Mouse (Mus musculus): ENCODE results near the gene March11. TPM values are rescaled to one million over a fixed set of nuclear protein-coding genes. Genes with fewer than 3 reads are reported as not detected.

March11 gene
- total RNA-seq, 1 experiment = 0.98 TPM

DNA sequence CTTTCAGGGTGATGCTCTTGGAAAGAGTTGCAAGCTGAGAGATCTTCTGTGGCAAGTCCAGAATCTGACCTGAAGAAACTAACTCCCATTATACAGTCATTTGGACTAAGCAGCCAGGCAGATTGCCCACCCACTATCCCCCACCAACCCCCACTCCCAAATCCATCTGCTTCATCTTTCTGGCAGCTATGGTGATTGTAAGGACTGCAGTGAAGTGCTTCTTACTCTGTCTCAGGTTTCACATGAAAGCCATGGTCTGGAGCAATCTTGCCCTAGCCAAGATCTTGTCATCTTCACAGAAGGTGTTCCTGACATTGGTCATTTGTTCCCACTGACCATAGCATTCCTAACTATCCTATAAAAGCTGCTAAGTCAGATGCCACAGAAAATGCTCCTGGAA, 117.4 kb downstream of the March11 start:
- no peak overlapping the region for H3K27ac ChIP-seq (ENCODE audit: insufficient read depth, low read depth, low read length, poor library complexity, severe bottlenecking)
- H3K4me1 ChIP-seq (ENCODE audit: control insufficient read depth in 2 of 2, insufficient read depth in 2 of 2, low read length in 2 of 2, poor library complexity in 1 of 2) = no peaks in the 10 kb centered on the region
- DNase-seq (ENCODE audit: low read depth, low spot score) = no peak
- in situ Hi-C loops (cut with MboI; ENCODE audit: low sequenced_read_pairs in 2 of 2, unreplicated experiment in 2 of 2) = no loop called here
- H3K4me3 ChIP-seq (ENCODE audit: insufficient read depth in 1 of 2, low read depth in 1 of 2, low read length in 2 of 2, poor library complexity in 1 of 2, severe bottlenecking in 1 of 2) = no peak overlapping the region
- TF ChIP-seq ZC3H11A (IDR thresholded peaks at IDR 0.05; ENCODE audit: borderline replicate concordance, low read depth, low read length) = no peak
- no peak for TF ChIP-seq CHD2 (IDR thresholded peaks at IDR 0.05; ENCODE audit: low read depth, low read length)
- TF ChIP-seq MAFK (IDR thresholded peaks at IDR 0.05; ENCODE audit: insufficient read depth, low read depth, low read length) = no peak
- TF ChIP-seq HCFC1 (IDR thresholded peaks at IDR 0.05; ENCODE audit: borderline replicate concordance, insufficient read depth, low read length) = no peak
- TF ChIP-seq ZNF384 (IDR thresholded peaks at IDR 0.05; ENCODE audit: low read depth, low read length) = no peak
- H3K9ac ChIP-seq (ENCODE audit: insufficient read depth, low read depth, low read length, poor library complexity, severe bottlenecking) = no peak overlapping the region
- H3K9me3 ChIP-seq (ENCODE audit: control insufficient read depth, insufficient read depth, low read depth, low read length) = no peaks in the 10 kb centered on the region
- no peaks in the 10 kb centered on the region for H3K36me3 ChIP-seq (ENCODE audit: control insufficient read depth, insufficient read depth, low read length, poor library complexity, severe bottlenecking)

DNA sequence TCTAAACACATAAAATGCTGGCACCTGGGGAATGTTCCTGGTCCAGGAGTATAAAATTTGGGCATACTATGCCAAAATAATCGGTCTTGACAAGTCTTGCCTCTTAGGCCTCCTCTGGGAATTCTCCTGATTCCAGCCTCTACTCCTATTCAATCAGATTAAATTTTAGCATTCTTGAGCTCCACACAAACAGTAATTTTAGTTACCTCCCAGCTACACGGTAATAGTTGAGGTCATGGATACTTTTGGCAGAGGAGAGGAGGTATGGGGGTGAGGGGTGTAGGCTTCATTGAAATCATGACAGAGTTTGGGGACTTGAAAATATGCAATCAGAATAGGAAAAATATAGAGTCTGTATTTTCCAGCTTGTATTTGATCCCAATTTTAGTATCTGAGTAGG, 121.7 kb downstream of the March11 start:
- Histone ChIP-seq H3K9me3 (ENCODE audit: control insufficient read depth, insufficient read depth, low read depth, low read length) (no peaks in the 10 kb centered on the region), H3K4me1 (ENCODE audit: control insufficient read depth in 2 of 2, insufficient read depth in 2 of 2, low read length in 2 of 2, poor library complexity in 1 of 2) (no peaks in the 10 kb centered on the region), H3K36me3 (ENCODE audit: control insufficient read depth, insufficient read depth, low read length, poor library complexity, severe bottlenecking) (no peaks in the 10 kb centered on the region), H3K9ac (ENCODE audit: insufficient read depth, low read depth, low read length, poor library complexity, severe bottlenecking) (no peak overlapping the region), H3K4me3 (ENCODE audit: insufficient read depth in 1 of 2, low read depth in 1 of 2, low read length in 2 of 2, poor library complexity in 1 of 2, severe bottlenecking in 1 of 2) (no peak overlapping the region), H3K27ac (ENCODE audit: insufficient read depth, low read depth, low read length, poor library complexity, severe bottlenecking) (no peak overlapping the region)
- in situ Hi-C loops (cut with MboI; ENCODE audit: low sequenced_read_pairs in 2 of 2, unreplicated experiment in 2 of 2) = no loop called here
- TF ChIP-seq ZNF384 (IDR thresholded peaks at IDR 0.05; ENCODE audit: low read depth, low read length) (no peak), MAFK (IDR thresholded peaks at IDR 0.05; ENCODE audit: insufficient read depth, low read depth, low read length) (no peak), CHD2 (IDR thresholded peaks at IDR 0.05; ENCODE audit: low read depth, low read length) (no peak), ZC3H11A (IDR thresholded peaks at IDR 0.05; ENCODE audit: borderline replicate concordance, low read depth, low read length) (no peak), HCFC1 (IDR thresholded peaks at IDR 0.05; ENCODE audit: borderline replicate concordance, insufficient read depth, low read length) (no peak)
- DNase-seq (ENCODE audit: low read depth, low spot score) = no peak

DNA sequence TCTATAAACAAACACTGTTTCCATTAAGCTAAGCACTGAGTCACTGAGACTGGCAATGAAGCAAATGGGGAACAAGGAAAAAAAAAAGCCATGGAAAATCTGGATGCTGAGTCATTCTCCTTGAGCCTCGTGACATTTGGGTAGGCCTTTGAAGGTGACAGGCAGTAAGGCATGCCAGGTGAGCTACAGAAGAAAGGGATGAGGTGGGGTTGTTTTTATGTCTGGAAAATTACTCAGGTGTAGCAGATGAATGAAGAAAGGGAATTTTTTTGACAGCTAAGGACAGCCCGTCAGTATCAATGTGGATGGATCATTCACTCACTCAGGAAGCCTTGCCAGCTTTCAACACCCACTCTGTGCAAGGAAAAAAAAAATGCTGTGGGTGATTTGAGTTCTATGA, 123.8 kb downstream of the March11 start:
- TF ChIP-seq CHD2 (IDR thresholded peaks at IDR 0.05; ENCODE audit: low read depth, low read length) = no peak
- no peak for TF ChIP-seq ZNF384 (IDR thresholded peaks at IDR 0.05; ENCODE audit: low read depth, low read length)
- no peak for TF ChIP-seq MAFK (IDR thresholded peaks at IDR 0.05; ENCODE audit: insufficient read depth, low read depth, low read length)
- no peak for TF ChIP-seq HCFC1 (IDR thresholded peaks at IDR 0.05; ENCODE audit: borderline replicate concordance, insufficient read depth, low read length)
- TF ChIP-seq ZC3H11A (IDR thresholded peaks at IDR 0.05; ENCODE audit: borderline replicate concordance, low read depth, low read length) = no peak
- no peak overlapping the region for H3K9ac ChIP-seq (ENCODE audit: insufficient read depth, low read depth, low read length, poor library complexity, severe bottlenecking)
- H3K9me3 ChIP-seq (ENCODE audit: control insufficient read depth, insufficient read depth, low read depth, low read length) = no peaks in the 10 kb centered on the region
- H3K4me1 ChIP-seq (ENCODE audit: control insufficient read depth in 2 of 2, insufficient read depth in 2 of 2, low read length in 2 of 2, poor library complexity in 1 of 2) = no peaks in the 10 kb centered on the region
- H3K4me3 ChIP-seq (ENCODE audit: insufficient read depth in 1 of 2, low read depth in 1 of 2, low read length in 2 of 2, poor library complexity in 1 of 2, severe bottlenecking in 1 of 2) = no peak overlapping the region
- no peaks in the 10 kb centered on the region for H3K36me3 ChIP-seq (ENCODE audit: control insufficient read depth, insufficient read depth, low read length, poor library complexity, severe bottlenecking)
- DNase-seq (ENCODE audit: low read depth, low spot score) = no peak
- no peak overlapping the region for H3K27ac ChIP-seq (ENCODE audit: insufficient read depth, low read depth, low read length, poor library complexity, severe bottlenecking)
- in situ Hi-C loops (cut with MboI; ENCODE audit: low sequenced_read_pairs in 2 of 2, unreplicated experiment in 2 of 2) = no loop called here

DNA sequence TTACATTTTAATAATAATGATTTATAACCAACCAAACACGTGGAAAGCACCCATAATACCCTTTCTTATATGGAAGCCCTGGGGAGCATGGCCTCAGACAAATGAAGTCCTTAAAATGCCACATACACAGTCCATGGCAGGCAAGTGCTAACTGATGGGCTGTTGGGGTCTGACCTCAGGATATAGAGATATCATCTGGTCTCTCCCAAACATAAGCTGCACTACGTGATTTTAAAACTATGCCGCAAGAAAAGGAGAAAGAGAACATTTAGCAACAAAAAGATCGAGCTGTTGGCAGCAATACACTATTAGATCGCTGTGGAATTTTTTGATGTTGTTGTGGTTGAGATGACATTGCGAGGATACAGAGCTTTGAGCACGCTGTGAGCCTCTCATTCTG, 126.9 kb downstream of the March11 start:
- H3K27ac ChIP-seq (ENCODE audit: insufficient read depth, low read depth, low read length, poor library complexity, severe bottlenecking) = no peak overlapping the region
- TF ChIP-seq HCFC1 (IDR thresholded peaks at IDR 0.05; ENCODE audit: borderline replicate concordance, insufficient read depth, low read length) (no peak), ZNF384 (IDR thresholded peaks at IDR 0.05; ENCODE audit: low read depth, low read length) (no peak), MAFK (IDR thresholded peaks at IDR 0.05; ENCODE audit: insufficient read depth, low read depth, low read length) (no peak), CHD2 (IDR thresholded peaks at IDR 0.05; ENCODE audit: low read depth, low read length) (no peak), ZC3H11A (IDR thresholded peaks at IDR 0.05; ENCODE audit: borderline replicate concordance, low read depth, low read length) (no peak)
- no peak overlapping the region for H3K4me3 ChIP-seq (ENCODE audit: insufficient read depth in 1 of 2, low read depth in 1 of 2, low read length in 2 of 2, poor library complexity in 1 of 2, severe bottlenecking in 1 of 2)
- DNase-seq (ENCODE audit: low read depth, low spot score) = no peak
- H3K9me3 ChIP-seq (ENCODE audit: control insufficient read depth, insufficient read depth, low read depth, low read length) = no peaks in the 10 kb centered on the region
- in situ Hi-C loops (cut with MboI; ENCODE audit: low sequenced_read_pairs in 2 of 2, unreplicated experiment in 2 of 2) = no loop called here
- no peaks in the 10 kb centered on the region for H3K4me1 ChIP-seq (ENCODE audit: control insufficient read depth in 2 of 2, insufficient read depth in 2 of 2, low read length in 2 of 2, poor library complexity in 1 of 2)
- no peaks in the 10 kb centered on the region for H3K36me3 ChIP-seq (ENCODE audit: control insufficient read depth, insufficient read depth, low read length, poor library complexity, severe bottlenecking)
- H3K9ac ChIP-seq (ENCODE audit: insufficient read depth, low read depth, low read length, poor library complexity, severe bottlenecking) = no peak overlapping the region

DNA sequence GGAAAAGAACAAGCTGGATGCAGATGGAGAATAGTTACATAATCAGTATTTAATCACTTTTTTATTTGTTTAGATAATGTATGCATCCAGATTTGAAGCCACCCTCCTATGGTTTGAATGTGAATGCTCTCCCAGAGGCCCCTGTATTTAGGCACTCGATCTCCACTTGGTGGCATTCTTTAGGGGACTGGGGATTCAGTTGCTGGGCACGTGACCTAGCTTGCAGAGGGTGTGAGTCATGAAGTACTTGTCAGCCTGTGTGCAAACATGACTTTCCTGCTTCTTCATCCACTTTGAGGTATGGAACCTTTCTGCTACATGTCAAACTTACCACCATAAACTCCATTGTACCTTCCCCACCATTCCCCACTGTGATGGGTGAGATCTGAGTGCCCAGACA, 128.3 kb downstream of the March11 start:
- no peaks in the 10 kb centered on the region for H3K4me1 ChIP-seq (ENCODE audit: control insufficient read depth in 2 of 2, insufficient read depth in 2 of 2, low read length in 2 of 2, poor library complexity in 1 of 2)
- no peak for DNase-seq (ENCODE audit: low read depth, low spot score)
- no peak overlapping the region for H3K9ac ChIP-seq (ENCODE audit: insufficient read depth, low read depth, low read length, poor library complexity, severe bottlenecking)
- in situ Hi-C loops (cut with MboI; ENCODE audit: low sequenced_read_pairs in 2 of 2, unreplicated experiment in 2 of 2) = no loop called here
- H3K36me3 ChIP-seq (ENCODE audit: control insufficient read depth, insufficient read depth, low read length, poor library complexity, severe bottlenecking) = no peaks in the 10 kb centered on the region
- TF ChIP-seq HCFC1 (IDR thresholded peaks at IDR 0.05; ENCODE audit: borderline replicate concordance, insufficient read depth, low read length) (no peak), ZC3H11A (IDR thresholded peaks at IDR 0.05; ENCODE audit: borderline replicate concordance, low read depth, low read length) (no peak), MAFK (IDR thresholded peaks at IDR 0.05; ENCODE audit: insufficient read depth, low read depth, low read length) (no peak), CHD2 (IDR thresholded peaks at IDR 0.05; ENCODE audit: low read depth, low read length) (no peak)
- H3K27ac ChIP-seq (ENCODE audit: insufficient read depth, low read depth, low read length, poor library complexity, severe bottlenecking) = no peak overlapping the region
- H3K4me3 ChIP-seq (ENCODE audit: insufficient read depth in 1 of 2, low read depth in 1 of 2, low read length in 2 of 2, poor library complexity in 1 of 2, severe bottlenecking in 1 of 2) = no peak overlapping the region
- no peaks in the 10 kb centered on the region for H3K9me3 ChIP-seq (ENCODE audit: control insufficient read depth, insufficient read depth, low read depth, low read length)
